Mouse (Mus musculus) liver, adult 2 months (tissue): Measurements from ENCODE around the gene Galnt10. TPM values are rescaled to one million over a fixed set of nuclear protein-coding genes. Genes with fewer than 3 reads are reported as not detected.

Source experiments
- DNase-seq: peaks from one replicate; pipeline ENCODE4 v3.0.0-alpha.2; 2011; ENCODE audit warnings: low read depth, low spot score; ENCODE audit errors: extremely low read depth
- H3K27ac ChIP-seq: fragments of 200-500 bp; replicated peaks from 2 replicates; pipeline ENCODE4 v1.5.1; 2012; ENCODE audit warnings: low read depth, mild to moderate bottlenecking, control low read depth, inconsistent platforms, low read length; ENCODE audit not compliant: insufficient read depth
- H3K27me3 ChIP-seq: fragments of 200-500 bp; 2 replicates; pipeline ENCODE4 v1.6.1; 2012; ENCODE audit warnings: mild to moderate bottlenecking, moderate library complexity, low read length, inconsistent platforms; ENCODE audit not compliant: control insufficient read depth, insufficient read depth
- H3K36me3 ChIP-seq: fragments of 200-500 bp; 2 replicates; pipeline ENCODE4 v1.6.1; 2012; ENCODE audit warnings: low read length, inconsistent platforms; ENCODE audit not compliant: control insufficient read depth, insufficient read depth
- H3K4me1 ChIP-seq: fragments of 200-500 bp; 2 replicates; pipeline ENCODE4 v1.6.1; 2011; ENCODE audit warnings: low read length; ENCODE audit not compliant: control insufficient read depth, insufficient read depth
- H3K4me3 ChIP-seq: fragments of 200-500 bp; 2 replicates; pipeline ENCODE4 v1.5.1; 2011; ENCODE audit warnings: low read depth, mild to moderate bottlenecking, control low read depth, low read length, moderate library complexity; ENCODE audit not compliant: insufficient read depth
- H3K79me2 ChIP-seq: fragments of 200-500 bp; 2 replicates; pipeline ENCODE4 v1.6.1; 2012; ENCODE audit warnings: inconsistent platforms, mild to moderate bottlenecking, low read length, moderate library complexity; ENCODE audit not compliant: control insufficient read depth, insufficient read depth
- H3K9ac ChIP-seq: fragments of 200-500 bp; 2 replicates; pipeline ENCODE4 v1.6.1; 2012; ENCODE audit warnings: low read depth, mild to moderate bottlenecking, control low read depth, inconsistent platforms, low read length
- CTCF ChIP-seq: fragments of 200-500 bp; IDR thresholded peaks from 2 replicates; pipeline ENCODE4 v1.5.1; 2011; ENCODE audit warnings: low read depth, low read length, control low read depth
- POLR2A ChIP-seq: fragments of 200-500 bp; IDR thresholded peaks from 2 replicates; pipeline ENCODE4 v1.6.1; 2011; ENCODE audit warnings: low read length, control low read depth; ENCODE audit not compliant: insufficient read depth; ENCODE audit errors: extremely low read depth
- WGBS: fragments of 180-500 bp; shearing (Covaris S2); methylation state at CpG from one replicate; pipeline ENCODE4 v1.1.7; 2018; 5-methylcytosine and 5-hydroxymethylcytosine counted together
- polyA plus RNA-seq: library from polyadenylated mRNA; depleted of rRNA; stranded (reverse); fragments of >200 nt; gene quantifications from 2 replicates; pipeline ENCODE4 v1.2.3, GENCODE M21; 2012; rRNA removed
- total RNA-seq: library from RNA; depleted of rRNA; stranded (reverse); fragments of >200 nt; gene quantifications from 2 replicates; pipeline ENCODE4 v1.2.3, GENCODE M21; 2014; rRNA removed

Gene Galnt10
- total RNA-seq (2.5 and 3.9 TPM in 2 replicates), polyA plus RNA-seq (3.2 and 3.9 TPM in 2 replicates)

GRCm38 (mm10) chr11:57645018-57645559, at the start of gene Galnt10:
TSS of gene Galnt10 (plus strand) at chr11:57645442.
- TF ChIP-seq POLR2A (peak; percentile 75), CTCF (peak; percentile 50)
- Histone ChIP-seq H3K4me3 (peak within 1 kb of the TSS; percentile 76), H3K27me3 (no peaks in the 10 kb centered on the region), H3K4me1 (peaks cover 3% of the 10 kb centered on the region), H3K79me2 (0 out of 2 replicates have a peak, but pooled peaks cover 3% of the 10 kb centered on the region), H3K36me3 (no peaks in the 10 kb centered on the region), H3K27ac (peak within 1 kb of the TSS; percentile 70), H3K9ac (peak within 1 kb of the TSS; percentile 92)
- peak; percentile 74 for DNase-seq
- 0% methylated on average over 59 of the region's 60 CpGs for WGBS

DNA sequence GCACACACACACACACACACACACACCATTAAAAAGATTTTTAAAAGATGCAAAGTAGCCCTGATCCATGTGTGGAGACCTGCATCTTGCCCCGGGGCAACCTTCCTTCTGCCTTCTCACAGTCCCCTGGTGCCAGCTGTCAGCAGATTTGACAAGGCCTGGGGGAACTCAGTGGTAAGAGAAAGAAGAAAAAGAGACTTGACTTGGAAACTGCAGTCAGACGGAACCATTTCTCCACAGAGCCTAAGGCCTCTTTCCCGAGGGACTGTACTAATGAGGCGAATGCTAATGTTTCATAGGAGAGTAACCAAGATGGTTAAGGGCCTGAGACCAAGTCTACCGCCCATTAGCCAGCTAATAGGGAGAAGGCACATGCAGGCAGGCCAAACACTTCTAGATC, 49.3 kb upstream of the Galnt10 start:
- H3K27me3 ChIP-seq: no peaks in the 10 kb centered on the region; the same call in 1 of the 2 replicates
- no peak overlapping the region for H3K9ac ChIP-seq
- no peaks in the 10 kb centered on the region for H3K79me2 ChIP-seq
- no peak for DNase-seq
- H3K36me3 ChIP-seq: no peaks in the 10 kb centered on the region
- no peak for TF ChIP-seq CTCF
- no peak for TF ChIP-seq POLR2A
- H3K4me1 ChIP-seq: no peaks in the 10 kb centered on the region
- no peak overlapping the region for H3K27ac ChIP-seq
- H3K4me3 ChIP-seq: no peak overlapping the region
- WGBS: 90% methylated on average over 5 of the region's 5 CpGs

- no peak overlapping the region for H3K9ac ChIP-seq
- H3K4me3 ChIP-seq: no peak overlapping the region
- DNase-seq: no peak
- no peak overlapping the region for H3K27ac ChIP-seq
- H3K27me3 ChIP-seq: no peaks in the 10 kb centered on the region
- H3K4me1 ChIP-seq: no peaks in the 10 kb centered on the region
- 81% methylated on average over 5 of the region's 5 CpGs for WGBS
- H3K79me2 ChIP-seq: no peaks in the 10 kb centered on the region
- TF ChIP-seq CTCF (no peak), POLR2A (no peak)
- no peaks in the 10 kb centered on the region for H3K36me3 ChIP-seq
Observed at GRCm38 (mm10) chr11:57598161-57598560, 47.1 kb upstream of the Galnt10 start.

GRCm38 (mm10) chr11:57599304-57599703, 45.9 kb upstream of the Galnt10 start:
- Histone ChIP-seq H3K9ac (no peak overlapping the region), H3K27me3 (no peaks in the 10 kb centered on the region), H3K4me3 (no peak overlapping the region), H3K36me3 (no peaks in the 10 kb centered on the region), H3K4me1 (no peaks in the 10 kb centered on the region), H3K79me2 (no peaks in the 10 kb centered on the region), H3K27ac (no peak overlapping the region)
- no peak for DNase-seq
- TF ChIP-seq POLR2A: no peak
- no peak for TF ChIP-seq CTCF
- WGBS: 81% methylated on average over 6 of the region's 6 CpGs

DNA sequence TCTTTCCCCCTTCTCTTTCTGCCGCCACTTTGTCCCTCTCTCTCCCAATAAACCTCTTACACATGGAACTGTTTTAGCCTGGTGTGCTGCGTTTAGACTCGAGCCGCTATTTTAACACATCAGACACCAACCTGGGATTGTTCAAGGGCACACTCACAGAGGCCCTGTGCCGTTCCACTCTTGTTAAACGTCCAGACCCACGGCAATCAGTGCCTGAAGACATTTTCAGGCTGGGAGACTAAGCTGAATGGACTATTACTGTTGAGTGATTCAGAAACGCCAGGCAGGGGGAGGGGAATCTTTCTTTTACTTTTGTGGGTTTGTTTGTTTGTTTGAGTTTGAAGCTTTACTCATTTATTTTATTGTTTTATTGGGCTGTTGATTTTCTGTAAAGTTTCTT, 45.1 kb upstream of the Galnt10 start:
- TF ChIP-seq POLR2A: no peak
- TF ChIP-seq CTCF: no peak
- Histone ChIP-seq H3K4me3 (no peak overlapping the region), H3K79me2 (no peaks in the 10 kb centered on the region), H3K36me3 (no peaks in the 10 kb centered on the region), H3K4me1 (no peaks in the 10 kb centered on the region), H3K27me3 (no peaks in the 10 kb centered on the region), H3K27ac (no peak overlapping the region), H3K9ac (no peak overlapping the region)
- WGBS: 60% methylated on average over 8 of the region's 8 CpGs
- DNase-seq: no peak

- H3K36me3 ChIP-seq: no peaks in the 10 kb centered on the region
- H3K4me3 ChIP-seq: no peak overlapping the region
- H3K27ac ChIP-seq: no peak overlapping the region
- no peak overlapping the region for H3K9ac ChIP-seq
- H3K27me3 ChIP-seq: no peaks in the 10 kb centered on the region
- 34% methylated on average over 4 of the region's 4 CpGs for WGBS
- TF ChIP-seq CTCF (no peak), POLR2A (no peak)
- no peak for DNase-seq
- H3K79me2 ChIP-seq: no peaks in the 10 kb centered on the region
- no peaks in the 10 kb centered on the region for H3K4me1 ChIP-seq
Observed at GRCm38 (mm10) chr11:57600621-57601121, 44.6 kb upstream of the Galnt10 start.
